Mouse (Mus musculus) adrenal gland, adult 18-20 months (tissue): ENCODE measurements around the gene Hdac7. TPM values are rescaled to one million over a fixed set of nuclear protein-coding genes. Genes with fewer than 3 reads are reported as not detected.

Experiments
- DNase-seq, 2 experiments: peaks; one replicate each; pipeline ENCODE4 v3.0.0; 2021 to 2022; ENCODE audit warnings: low spot score in 2 of 2
- total RNA-seq, 2 experiments: library from RNA; stranded (reverse); gene quantifications; 1 replicate in 1 of 2; 2 replicates in 1 of 2; pipeline ENCODE4 v1.2.3; 2021

Gene Hdac7
- total RNA-seq, 2 experiments from 2014 or later = 29.7 to 55.2 TPM

DNA sequence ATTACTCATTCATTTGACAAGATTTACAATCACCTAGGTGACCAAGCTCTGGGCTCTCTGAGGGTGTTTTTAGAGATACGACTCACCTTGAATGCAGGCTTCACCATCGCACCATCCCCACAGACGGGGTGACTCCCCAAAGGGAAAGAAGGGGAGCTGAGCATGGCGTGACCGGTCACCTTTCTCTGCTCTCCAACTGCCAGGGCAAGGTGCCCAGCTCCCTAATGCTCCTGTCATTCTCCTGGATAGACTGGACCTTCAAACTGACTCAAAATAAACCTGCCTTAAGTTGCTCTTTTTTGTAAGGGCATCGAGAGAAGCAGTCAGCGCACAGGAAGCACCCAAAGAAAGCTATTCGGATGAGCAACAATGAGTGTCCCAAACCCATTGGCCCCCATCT lies 74.0 kb downstream of the Hdac7 start:
- DNase-seq = no peak

DNA sequence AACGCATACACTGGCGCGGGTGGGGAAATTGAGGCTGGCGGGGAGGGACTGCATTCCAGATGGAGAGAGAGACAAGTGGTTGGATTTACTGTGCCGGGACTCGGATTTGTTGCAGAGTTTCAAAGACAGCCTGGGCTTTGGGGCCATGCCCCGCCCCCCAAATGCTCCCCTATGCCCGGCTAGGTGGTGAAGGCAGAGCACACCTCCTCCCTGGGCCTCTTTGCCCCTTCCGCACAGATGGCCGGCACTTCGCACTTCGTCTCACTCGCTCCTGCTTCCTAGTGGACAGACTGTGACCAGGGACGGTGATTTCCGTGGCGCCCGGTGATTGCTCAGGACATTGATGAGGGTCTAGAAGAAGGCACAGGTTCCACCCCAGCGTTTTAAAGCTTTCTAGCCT lies 76.1 kb downstream of the Hdac7 start:
- DNase-seq = no peak

DNA sequence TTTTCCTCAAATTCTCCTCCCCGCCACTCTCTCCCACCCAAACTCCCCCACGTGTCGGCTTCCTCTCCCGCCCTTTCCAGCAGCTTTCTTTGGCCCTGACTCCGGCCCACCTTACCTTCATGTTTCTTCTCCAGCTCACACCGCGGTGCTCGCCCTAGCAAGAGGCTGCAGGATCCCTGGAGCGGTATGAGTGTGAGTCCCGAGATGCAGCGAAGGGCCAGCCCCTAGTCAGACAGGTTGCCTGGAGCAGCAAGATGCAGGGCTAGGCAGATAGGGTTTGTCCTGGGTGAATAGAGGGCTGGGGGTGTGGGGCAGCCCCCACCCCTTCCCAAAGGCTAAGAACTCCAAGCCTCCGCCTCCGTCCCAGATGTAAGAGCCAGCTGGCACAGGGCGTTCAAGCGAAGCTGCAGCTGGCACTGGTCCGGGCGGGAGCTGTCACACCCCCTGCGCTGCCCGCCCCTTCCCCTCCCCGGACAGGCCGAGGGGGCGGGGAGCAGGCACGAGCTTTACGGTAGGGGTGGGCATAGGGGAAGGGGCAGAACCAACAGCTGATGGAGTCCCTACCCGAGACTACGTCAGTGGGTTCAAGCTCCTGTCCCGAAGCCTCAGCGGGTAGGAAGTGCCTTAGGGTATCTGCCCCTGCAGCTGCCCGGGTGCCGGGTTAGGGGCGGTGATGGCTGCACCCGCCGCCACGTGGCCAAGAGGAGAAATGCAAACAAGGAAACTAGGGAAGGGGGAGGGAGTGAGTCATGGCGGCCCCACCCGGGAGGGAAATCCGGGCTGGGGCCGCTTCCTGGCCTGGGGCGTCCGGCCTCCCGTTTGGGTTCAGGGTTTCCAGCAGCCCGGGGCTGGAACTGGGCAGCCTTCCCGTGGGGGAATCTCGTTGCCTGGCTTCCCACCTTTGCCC lies 76.8 kb downstream of the Hdac7 start, which contains the start of gene Rapgef3:
Gene Rapgef3 (minus strand): TSS at position 693 of the 907 bp plus-strand sequence.
- DNase-seq = peak; percentile 78 to 82

DNA sequence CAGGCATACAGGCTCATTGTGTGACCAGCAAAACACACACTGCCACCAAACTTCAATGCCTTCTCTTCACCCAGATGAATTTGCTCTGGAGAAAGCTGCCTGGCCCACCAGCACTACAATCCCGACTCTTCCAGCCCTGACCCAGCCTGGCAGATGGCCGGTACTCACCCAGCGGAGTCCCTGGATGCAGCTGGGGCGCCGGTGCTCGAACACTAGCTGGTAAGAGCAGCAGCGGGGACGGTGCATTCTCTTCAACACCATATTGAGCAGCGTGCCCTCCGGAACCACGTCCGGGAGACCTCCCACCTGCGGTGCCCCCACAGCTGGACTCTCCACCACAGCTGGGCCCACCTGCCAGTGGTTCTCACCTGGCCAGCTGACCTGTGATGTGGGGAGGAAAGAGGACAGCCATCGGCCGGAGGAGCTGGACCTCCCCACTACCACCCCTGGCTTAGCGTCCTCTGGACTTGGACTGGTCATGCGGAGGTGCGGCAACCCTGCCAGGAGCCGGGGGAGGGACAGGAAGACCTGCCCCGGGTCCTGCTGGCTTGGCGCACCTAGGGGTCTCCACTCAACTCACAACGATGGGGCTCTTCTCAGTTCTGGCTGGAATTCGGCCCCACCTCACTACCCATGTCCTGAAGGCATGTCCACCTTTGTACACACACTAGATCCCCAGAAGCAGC lies 77.6 kb downstream of the Hdac7 start:
- no peak for DNase-seq

DNA sequence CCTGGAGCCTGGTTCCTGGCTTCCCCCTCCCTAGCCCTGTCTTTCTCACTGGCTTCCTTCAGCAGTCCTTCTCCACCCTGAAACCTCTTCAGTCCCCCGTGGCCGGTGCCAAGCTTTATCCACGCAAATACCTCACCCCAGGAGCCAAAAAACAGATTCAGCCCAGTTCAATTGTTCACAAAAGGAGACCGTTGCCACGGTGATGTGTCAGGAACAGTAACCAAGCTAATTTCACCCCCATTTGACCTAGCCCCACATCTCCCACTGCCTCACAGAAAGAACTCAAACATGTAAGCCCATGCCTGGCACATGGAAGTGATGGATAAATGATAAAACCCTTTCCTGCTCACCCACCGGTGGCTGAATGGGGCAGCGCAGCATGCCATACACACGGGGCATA lies 78.1 kb downstream of the Hdac7 start:
- DNase-seq = no peak

DNA sequence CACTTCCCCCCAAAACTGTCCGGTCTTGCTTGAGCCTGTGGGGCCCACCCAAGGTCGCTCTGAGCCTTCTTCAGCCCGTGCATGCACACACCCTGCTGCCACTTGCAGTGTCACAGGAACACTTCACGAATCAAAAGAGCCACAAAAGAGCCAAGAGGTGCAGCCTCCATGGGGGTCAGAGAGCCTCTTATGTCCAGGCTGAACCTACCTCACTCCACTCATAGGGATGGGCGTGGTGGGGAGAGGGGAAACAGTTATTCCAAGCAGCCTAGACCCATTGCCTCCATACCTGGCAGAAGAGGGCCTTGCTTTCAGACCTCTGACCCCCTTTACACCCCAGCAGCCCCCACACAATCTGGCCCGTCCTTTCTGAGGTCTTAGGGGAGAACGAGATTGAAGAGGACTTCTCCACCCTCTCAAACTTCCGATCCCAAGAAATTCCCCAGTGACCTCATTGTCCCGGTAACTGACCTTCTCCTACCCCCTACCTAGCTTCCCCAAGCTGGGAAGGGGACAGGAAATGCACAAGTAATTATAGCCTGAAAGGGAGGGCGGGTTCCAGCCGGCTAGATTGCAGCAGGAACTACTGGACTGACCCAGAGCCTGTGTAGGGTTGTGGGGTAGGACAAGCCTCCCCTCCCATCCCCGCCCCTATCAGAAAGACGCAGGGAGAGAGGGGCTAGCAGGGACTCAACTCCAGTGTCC lies 79.1 kb downstream of the Hdac7 start:
- DNase-seq = no peak

DNA sequence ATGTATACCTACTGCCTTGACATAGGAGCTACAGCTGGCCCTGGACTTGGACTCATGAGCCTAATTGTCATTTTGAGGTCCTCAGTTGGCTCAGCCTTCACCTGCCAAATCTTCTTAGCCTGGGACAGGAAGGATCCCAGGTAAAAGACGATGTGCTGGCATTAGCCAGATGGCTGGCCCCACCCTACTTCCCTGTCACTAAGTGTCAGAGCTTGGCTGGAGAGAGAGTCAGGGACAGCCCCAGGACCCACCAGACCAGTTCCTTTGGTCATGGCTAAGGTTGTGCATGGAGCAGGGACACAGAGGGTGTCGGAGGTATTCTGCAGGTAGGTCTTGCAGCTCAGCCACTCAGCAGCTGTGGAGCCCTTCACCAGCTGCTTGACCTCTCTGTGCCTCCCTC lies 79.8 kb downstream of the Hdac7 start:
- no peak for DNase-seq

DNA sequence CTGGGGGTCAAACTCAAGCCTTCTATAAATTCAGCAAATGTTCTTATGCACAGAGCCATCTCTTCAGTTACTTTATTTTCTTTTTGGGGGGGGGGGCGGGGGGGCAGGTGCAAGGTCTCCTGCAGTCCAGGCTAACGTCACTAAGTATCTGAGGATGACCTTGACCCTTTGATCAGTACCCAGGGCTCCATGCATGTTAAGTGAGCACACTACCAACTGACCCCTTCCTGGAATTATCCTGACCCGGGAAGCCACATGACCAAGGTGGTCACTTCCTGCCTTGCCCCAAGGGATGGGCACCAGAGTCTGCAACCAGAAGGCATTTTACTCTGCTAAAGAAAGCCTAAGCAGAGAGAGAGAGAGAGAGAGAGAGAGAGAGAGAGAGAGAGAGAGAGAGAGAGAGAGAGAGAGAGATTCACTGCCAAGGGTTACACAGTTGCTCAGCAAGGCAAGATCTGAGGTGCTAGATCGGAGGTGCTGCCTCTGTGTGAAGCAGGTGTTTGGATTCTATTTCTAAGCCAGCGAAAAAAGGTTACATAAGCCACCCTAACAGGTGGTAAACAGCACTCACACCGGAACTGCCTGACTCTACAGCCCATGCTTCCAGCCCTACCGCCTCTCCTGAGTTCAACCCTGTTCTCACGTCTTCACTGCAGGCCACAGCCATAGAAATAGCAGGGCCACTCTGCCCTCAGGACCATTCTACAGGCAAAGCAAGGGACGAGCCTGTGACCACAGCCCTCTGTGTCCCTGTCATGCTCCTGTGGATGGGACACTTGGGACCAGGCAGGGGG lies 80.8 kb downstream of the Hdac7 start:
- DNase-seq = no peak

DNA sequence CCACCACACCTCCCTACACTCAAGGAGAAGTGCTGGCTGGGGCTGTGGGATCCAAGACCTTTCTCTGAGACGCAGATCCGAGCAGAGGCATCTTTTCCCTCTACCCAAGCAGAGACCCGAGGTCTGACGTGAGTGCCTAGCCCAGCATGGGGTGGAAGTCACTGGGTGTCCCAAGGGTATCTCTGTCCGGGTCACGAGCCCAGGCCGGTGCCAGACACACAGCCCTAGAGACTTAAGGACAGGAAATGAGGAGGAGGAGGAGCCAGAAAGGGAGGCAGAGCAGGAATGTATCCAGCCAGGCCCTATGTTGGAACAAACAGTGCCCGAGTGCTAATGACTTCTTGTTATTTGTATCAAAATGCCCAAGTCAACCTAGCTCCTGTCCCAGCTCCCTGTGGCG lies 81.6 kb downstream of the Hdac7 start:
- DNase-seq = no peak

DNA sequence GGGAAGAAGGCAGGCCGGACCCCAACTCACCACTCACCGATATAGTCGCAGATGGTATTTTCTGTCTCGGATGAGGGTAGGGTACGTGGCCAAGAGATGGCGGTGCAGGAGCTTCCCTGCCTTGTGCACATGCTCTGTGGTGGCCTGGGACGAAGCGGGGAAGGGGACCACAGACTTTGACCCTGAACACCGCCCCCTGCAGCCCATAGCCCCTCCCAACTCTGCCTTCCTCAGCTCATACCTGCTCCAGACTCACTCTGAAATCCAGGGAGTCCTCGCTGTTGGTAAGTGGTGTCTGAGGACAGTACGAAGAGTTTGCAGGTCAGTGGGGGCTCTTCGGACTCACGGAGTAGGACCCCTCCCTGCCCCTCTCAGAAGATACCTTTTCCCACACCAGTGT lies 82.9 kb downstream of the Hdac7 start:
- DNase-seq = no peak

DNA sequence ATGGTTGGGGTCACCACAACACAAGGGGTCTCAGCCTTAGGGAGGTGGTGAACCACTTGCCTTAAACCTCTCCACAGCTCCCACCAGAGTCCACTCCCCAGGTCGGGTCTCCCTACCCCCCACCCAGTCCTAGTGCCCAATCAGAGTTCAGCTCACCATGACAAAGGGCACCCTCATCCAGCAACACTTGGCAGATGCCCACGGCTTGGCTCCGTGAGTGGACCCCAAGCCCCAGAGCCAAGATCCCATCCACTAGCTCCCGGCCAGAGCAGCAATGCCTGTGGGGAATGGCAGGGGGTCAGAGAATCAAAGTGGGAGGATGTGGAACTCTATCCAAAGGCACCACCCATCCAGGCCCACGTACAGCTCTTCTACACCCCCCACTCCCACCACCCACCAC lies 83.3 kb downstream of the Hdac7 start:
- no peak for DNase-seq

DNA sequence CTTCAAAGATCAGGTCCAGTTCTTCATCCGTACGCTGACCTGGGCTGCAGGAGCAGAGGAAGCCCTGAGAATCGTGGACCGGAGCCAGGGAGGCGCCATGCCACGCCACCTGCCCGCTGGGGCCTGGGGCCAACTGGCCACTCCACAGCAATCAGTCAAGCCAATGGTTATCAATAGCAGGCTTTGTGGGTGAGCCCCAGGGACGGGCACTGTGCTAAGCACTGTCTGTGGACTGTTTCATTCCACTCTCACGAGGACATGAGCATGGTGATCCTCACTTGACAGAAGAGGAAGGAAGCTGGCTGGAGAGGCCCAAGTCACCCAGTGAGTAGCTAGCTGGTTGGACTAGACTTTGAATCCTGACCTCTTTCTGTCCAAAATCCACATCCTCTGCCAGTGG lies 84.3 kb downstream of the Hdac7 start:
- DNase-seq = no peak

DNA sequence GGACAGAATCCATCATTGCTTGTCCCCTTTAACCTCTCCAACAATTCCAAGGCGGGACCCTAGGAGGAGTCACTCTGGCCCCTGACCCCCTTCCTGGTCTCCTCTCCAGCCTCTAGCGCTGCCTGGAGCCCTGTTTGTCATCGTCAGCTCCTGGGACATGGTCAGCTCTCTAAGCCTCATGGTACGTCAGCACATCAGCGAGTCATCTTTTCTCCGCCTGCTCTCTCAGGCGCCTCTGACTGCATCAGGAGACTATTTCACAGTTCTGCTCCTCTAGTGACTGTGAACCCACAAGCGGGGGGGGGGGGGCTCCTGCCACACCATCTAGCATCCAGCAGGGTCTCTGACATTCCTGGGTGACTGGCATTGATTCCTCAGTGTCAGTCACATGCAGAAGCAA lies 88.9 kb downstream of the Hdac7 start:
- DNase-seq = no peak

DNA sequence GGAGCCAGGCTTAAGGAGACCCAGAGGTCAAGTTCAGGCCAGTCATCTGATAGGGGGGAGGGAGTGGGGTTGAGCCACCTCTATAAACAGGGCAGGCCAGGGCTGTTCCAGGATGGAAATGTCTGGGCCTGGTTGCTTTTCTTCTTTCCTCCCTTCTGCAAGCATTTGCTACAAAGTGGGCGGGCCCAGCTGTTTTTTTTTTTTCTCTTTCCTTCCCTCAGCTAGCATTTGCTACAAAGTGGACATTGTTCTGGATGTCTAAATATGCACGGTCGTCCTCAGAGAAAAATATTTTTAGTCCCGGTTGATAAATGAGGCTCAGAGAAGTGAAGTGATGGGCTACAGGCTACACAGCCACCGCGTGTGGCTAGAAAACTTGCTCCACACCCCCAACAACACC lies 89.8 kb downstream of the Hdac7 start:
- no peak for DNase-seq

DNA sequence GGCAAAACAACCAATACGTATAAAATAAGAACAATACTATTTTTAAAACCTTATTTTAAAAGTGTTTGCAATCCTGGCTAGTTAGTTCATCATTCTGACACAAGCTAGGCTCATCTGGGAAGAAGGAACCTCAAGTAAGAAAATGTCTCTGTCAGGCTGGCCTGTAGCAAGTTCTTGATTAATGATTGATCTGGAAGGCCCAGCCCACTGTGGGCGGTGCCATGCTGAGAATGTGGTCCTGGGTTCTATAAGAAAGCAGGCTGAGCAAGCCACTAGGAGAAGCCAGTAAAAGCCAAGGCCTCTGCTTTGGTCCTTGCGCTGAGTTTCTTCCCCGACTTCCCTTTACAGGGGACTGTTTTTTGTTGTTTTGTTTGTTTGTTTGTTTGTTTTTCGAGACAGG lies 91.8 kb downstream of the Hdac7 start:
- no peak for DNase-seq

DNA sequence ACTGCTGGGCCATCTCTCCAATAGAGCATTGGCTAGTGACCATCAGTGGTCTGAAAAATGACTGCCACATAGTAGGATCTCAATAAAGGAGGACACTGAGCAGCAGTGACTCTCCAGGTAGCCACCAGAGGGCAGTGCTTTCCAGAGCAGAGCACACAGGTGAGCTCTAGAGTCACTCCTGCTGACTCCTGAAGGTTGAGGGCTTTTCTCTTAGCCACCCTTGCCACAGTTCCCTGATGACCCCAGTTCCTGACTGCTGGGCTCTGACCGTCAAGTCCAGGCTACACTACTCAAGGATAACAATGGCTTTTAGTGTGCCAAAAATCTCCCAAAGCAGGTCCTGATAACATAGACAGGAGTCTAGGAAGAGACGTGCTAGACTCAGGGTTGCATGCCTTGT lies 92.6 kb downstream of the Hdac7 start:
- DNase-seq = no peak

DNA sequence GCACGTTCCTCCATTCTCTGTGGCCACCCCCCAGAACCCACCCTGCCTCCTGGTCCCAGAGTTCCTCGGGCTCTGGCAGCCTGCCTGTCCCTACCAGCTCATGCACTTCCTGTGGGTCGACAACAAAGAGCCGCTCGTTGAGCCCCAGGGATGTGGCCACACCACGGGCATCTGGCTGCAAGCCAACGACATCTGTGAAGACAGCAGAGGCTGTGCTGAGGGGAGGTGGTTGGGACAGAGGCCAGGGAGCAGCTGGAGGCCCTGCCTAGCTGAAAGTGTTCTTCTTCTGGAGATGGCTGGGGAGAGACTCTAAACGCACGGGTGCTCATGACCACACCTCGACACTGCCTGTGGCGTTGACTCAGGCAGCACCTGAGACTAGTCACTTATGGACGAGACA lies 93.6 kb downstream of the Hdac7 start:
- peak; percentile 59 to 60 for DNase-seq

DNA sequence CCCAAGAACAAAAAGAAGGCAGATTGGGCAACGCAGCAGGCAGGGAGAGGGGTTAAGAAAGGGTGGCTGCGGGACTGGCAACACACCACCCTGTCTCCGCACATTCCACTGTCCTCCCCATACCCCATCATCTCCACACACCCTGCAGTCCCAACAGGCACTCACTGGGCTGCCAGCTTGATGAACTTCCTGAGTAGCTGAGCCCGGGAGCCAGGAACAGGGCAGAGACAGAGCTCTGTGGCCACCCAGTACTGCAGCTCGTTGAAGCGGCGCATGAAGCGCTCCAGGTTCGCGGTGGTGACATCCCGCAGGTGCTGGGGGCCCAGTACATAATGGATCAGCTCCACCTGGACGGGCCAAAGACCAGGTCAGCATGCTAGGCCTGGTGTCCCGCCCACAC lies 94.5 kb downstream of the Hdac7 start:
- no peak for DNase-seq

DNA sequence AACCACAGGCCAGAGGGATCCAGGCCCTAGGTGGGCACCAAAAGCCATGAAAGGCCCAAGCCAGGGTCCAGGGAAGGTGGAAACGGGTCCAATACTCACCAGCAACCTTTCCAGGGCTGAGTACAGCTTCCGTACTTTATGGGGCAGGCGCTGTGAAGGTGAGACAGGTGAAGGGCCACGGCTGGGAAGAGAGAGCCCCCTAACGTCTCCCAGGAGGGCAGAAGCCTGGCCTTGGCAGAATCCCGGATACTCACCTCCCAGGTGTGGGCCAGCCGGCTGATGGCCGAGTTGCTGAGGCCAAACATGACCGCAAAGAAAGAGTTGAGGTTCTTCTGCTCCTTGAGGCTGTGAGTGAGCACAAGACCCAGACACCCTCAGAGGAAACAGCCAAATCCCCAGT lies 94.9 kb downstream of the Hdac7 start:
- DNase-seq = no peak

DNA sequence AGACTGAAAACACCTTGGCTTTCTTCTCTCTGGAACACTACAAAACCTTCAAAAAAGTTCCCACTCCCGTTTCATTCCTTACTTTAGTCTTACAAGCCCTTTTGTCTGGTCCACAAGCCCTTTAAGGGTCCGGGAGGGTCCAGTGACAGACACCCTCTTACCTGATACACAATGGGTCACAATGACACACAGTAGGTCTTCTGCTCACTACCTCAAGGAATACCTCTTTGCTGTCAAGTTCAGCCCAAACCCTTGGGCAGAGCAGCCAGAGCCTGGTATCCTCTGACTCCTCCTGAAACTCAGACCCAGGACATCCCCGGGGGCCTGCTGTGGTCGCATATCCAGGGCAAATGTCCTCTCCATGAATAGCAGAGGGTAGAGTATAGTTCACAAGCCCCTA lies 95.3 kb downstream of the Hdac7 start:
- no peak for DNase-seq

DNA sequence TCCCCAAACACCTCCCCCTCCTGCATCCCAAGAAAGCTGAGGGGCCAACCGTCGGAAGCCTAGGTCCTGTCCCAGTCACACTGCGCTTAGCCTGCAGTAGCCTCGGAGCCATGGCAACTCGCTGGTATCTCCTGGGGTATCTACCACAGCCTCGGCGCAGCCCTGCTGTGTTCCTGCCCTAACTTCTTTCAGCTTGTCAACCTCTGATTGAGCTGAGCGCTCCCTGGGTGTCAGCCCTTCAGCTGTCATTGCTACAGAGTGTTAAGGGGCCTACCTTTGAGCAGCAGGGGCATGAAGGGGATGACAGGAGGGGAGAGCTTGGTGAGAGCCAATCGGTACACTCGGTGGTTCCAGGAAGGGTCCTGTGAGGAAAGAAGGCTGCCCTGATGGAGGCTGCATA lies 96.0 kb downstream of the Hdac7 start:
- no peak for DNase-seq
